Mouse (Mus musculus): ENCODE data around the gene Rhox4c.
"Not testable (repeated sequence)": the region's sequence is repeated elsewhere in the genome, so short reads cannot be mapped to it uniquely, and the experiment has no call there.

The Rhox4c gene

GRCm38 (mm10) chrX:37480037-37480436, at the start of gene Rhox4c:
Rhox4c (plus strand) TSS chrX:37480337.
- DNase-seq (ENCODE audit: low spot score in 2 of 2), result not testable (repeated sequence)

GRCm38 (mm10) chrX:37432194-37432593, 47.9 kb upstream of the Rhox4c start, which contains the start of gene Rhox4b:
Rhox4b (plus strand) TSS chrX:37432494.
- DNase-seq (ENCODE audit: low spot score in 2 of 2), result not testable (repeated sequence)

- not testable (repeated sequence) for DNase-seq (ENCODE audit: low spot score in 2 of 2)
These were observed 26.8 kb upstream of the Rhox4c start, which contains the start of gene Rhox2c for GRCm38 (mm10) chrX:37453380-37453779. Rhox2c (plus strand) TSS chrX:37453680.

GRCm38 (mm10) chrX:37458285-37458684, 21.9 kb upstream of the Rhox4c start, which contains the start of gene Rhox3c:
Rhox3c (plus strand) TSS chrX:37458585.
- DNase-seq (ENCODE audit: low spot score in 2 of 2), result not testable (repeated sequence)

- not testable (repeated sequence) for DNase-seq (ENCODE audit: low spot score in 2 of 2)
These were observed 33.9 kb downstream of the Rhox4c start, which contains the start of gene Rhox4d for GRCm38 (mm10) chrX:37514059-37514458. Rhox4d (plus strand) TSS chrX:37514359.

- DNase-seq (ENCODE audit: low spot score in 2 of 2), result not testable (repeated sequence)
These were observed 50.0 kb downstream of the Rhox4c start, which contains the start of gene Rhox2e for GRCm38 (mm10) chrX:37530152-37530551. Rhox2e (plus strand) TSS chrX:37530452.
